Comparison of ENCODE assay signal across 17 mouse cellular contexts in the genomic region with DNA sequence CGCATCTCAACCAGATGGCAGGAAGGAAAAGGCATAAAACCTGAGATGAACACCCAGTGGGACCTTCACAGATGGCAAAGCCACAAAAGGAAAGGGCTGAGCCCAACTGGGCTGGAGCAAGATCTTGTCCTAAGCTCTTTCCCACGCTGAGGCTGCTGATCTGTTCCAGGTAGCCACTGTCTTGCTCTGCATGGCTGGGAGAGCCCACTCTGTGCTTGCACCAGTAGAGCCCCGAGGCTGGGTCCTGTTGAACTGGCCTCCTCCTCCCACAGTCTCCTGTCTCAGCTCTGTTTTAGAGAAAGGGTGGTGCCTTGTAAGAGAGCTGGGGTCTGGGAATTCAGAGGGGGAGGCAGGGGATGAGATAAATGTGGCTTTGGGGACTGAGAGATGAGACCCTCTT. TPM values are rescaled to one million over a fixed set of nuclear protein-coding genes. Genes with fewer than 3 reads are reported as not detected.
DNase-seq lines count a peak whose midpoint lies in the region; ATAC-seq and TF ChIP-seq lines count a peak whose summit lies in the region.
"Had no signal": no experiment of that assay in that cellular context is flagged by ENCODE, and none has a peak within 500 bp of the region (broad histone marks: within the 10 kb centered on the region; RNA-seq: fewer than 3 reads in every experiment).

No protein-coding gene starts in this region.

- peak overlapping the region; percentile 97 for H3K4me3 ChIP-seq in heart, embryonic 11.5 days (ENCODE audit: low read depth, low read length)
- no peak overlapping the region for H3K4me3 ChIP-seq in liver, embryonic 12.5 days
- H3K4me3 ChIP-seq in liver, postnatal 0 days (ENCODE audit: low read depth, low read length), result no peak overlapping the region
- no peak overlapping the region for H3K4me3 ChIP-seq in embryonic facial prominence, embryonic 14.5 days (ENCODE audit: low read depth, low read length)
- no peak overlapping the region for H3K4me3 ChIP-seq in stomach, embryonic 14.5 days (ENCODE audit: low read depth, low read length)
- H3K4me3 ChIP-seq: forebrain, embryonic 12.5 days; limb, embryonic 15.5 days had no signal

- TF ChIP-seq CTCF in liver, postnatal 0 days (IDR thresholded peaks at IDR 0.05; ENCODE audit: low read depth), result no peak

- TF ChIP-seq EP300 in liver, postnatal 0 days (IDR thresholded peaks at IDR 0.05; ENCODE audit: low read depth), result no peak

- peak overlapping the region; percentile 91 for H3K4me2 ChIP-seq in heart, embryonic 11.5 days
- H3K4me2 ChIP-seq in liver, embryonic 12.5 days, result peak overlapping the region; percentile 41
- no peak overlapping the region for H3K4me2 ChIP-seq in liver, postnatal 0 days (ENCODE audit: low read depth, low read length)
- H3K4me2 ChIP-seq in embryonic facial prominence, embryonic 14.5 days (ENCODE audit: low read depth, low read length), result no peak overlapping the region
- peak overlapping the region; percentile 89 for H3K4me2 ChIP-seq in stomach, embryonic 14.5 days (replicated peaks; ENCODE audit: low read depth, low read length)
- H3K4me2 ChIP-seq: forebrain, embryonic 12.5 days had no signal

- peak overlapping the region; percentile 67 for H3K9ac ChIP-seq in heart, embryonic 11.5 days (ENCODE audit: low read depth, low read length)
- no peak overlapping the region for H3K9ac ChIP-seq in liver, embryonic 12.5 days
- H3K9ac ChIP-seq in liver, postnatal 0 days (replicated peaks), result no peak overlapping the region
- H3K9ac ChIP-seq in embryonic facial prominence, embryonic 14.5 days (ENCODE audit: low read depth, low read length), result no peak overlapping the region
- no peak overlapping the region for H3K9ac ChIP-seq in stomach, embryonic 14.5 days (replicated peaks; ENCODE audit: low read depth, low read length)
- H3K9ac ChIP-seq: forebrain, embryonic 12.5 days; limb, embryonic 15.5 days had no signal

- no peak for DNase-seq in heart, postnatal 4 days
- no peak for DNase-seq in liver, postnatal 0 days
- no peak for DNase-seq in embryonic facial prominence, embryonic 14.5 days (ENCODE audit: low spot score)
- DNase-seq in frontal cortex, postnatal 10 days (ENCODE audit: low spot score in 2 of 2), result no peak
- DNase-seq in cerebellum, postnatal 10 days, result no peak
- DNase-seq: cerebellum, adult 11-12 months; right cerebral cortex, postnatal 14 days; thymus, postnatal 25 days had no signal

- no peaks in the 10 kb centered on the region for H3K9me3 ChIP-seq in heart, embryonic 11.5 days (replicated peaks; ENCODE audit: control insufficient read depth, low read length)
- H3K9me3 ChIP-seq in liver, embryonic 12.5 days (replicated peaks), result no peaks in the 10 kb centered on the region
- no peaks in the 10 kb centered on the region for H3K9me3 ChIP-seq in liver, postnatal 0 days (ENCODE audit: low read length)
- no peaks in the 10 kb centered on the region for H3K9me3 ChIP-seq in embryonic facial prominence, embryonic 14.5 days (ENCODE audit: control insufficient read depth, low read length)
- H3K9me3 ChIP-seq in stomach, embryonic 14.5 days (ENCODE audit: control insufficient read depth, low read depth, low read length), result no peaks in the 10 kb centered on the region
- H3K9me3 ChIP-seq: forebrain, embryonic 12.5 days; limb, embryonic 15.5 days had no signal

- peaks cover 66% of the 10 kb centered on the region for H3K4me1 ChIP-seq in heart, embryonic 11.5 days (ENCODE audit: control insufficient read depth, insufficient read depth, low read length)
- H3K4me1 ChIP-seq in liver, embryonic 12.5 days, result peaks cover 54% of the 10 kb centered on the region
- H3K4me1 ChIP-seq in liver, postnatal 0 days (ENCODE audit: insufficient read depth), result peaks cover 11% of the 10 kb centered on the region
- H3K4me1 ChIP-seq in embryonic facial prominence, embryonic 14.5 days (ENCODE audit: control insufficient read depth, insufficient read depth, low read length), result peaks cover 7% of the 10 kb centered on the region; the same call in 1 of the 2 replicates
- peaks cover 34% of the 10 kb centered on the region for H3K4me1 ChIP-seq in stomach, embryonic 14.5 days (ENCODE audit: control insufficient read depth, insufficient read depth, low read length)

- no peaks in the 10 kb centered on the region for H3K27me3 ChIP-seq in heart, embryonic 11.5 days (ENCODE audit: control insufficient read depth, insufficient read depth, low read length)
- H3K27me3 ChIP-seq in liver, embryonic 12.5 days (replicated peaks), result peaks cover 62% of the 10 kb centered on the region
- peaks cover 8% of the 10 kb centered on the region; the same call in 1 of the 2 replicates for H3K27me3 ChIP-seq in liver, postnatal 0 days (ENCODE audit: insufficient read depth, low read length)
- H3K27me3 ChIP-seq in embryonic facial prominence, embryonic 14.5 days (replicated peaks; ENCODE audit: control insufficient read depth, insufficient read depth, low read length), result 0 out of 2 replicates have a peak, but pooled peaks cover 8% of the 10 kb centered on the region
- H3K27me3 ChIP-seq in stomach, embryonic 14.5 days (ENCODE audit: control insufficient read depth, insufficient read depth, low read length), result no peaks in the 10 kb centered on the region

- peak overlapping the region; percentile 94 for H3K27ac ChIP-seq in heart, embryonic 11.5 days (ENCODE audit: low read depth, low read length)
- no peak overlapping the region for H3K27ac ChIP-seq in liver, embryonic 12.5 days
- no peak overlapping the region for H3K27ac ChIP-seq in liver, postnatal 0 days (ENCODE audit: low read depth)
- H3K27ac ChIP-seq in embryonic facial prominence, embryonic 14.5 days (replicated peaks; ENCODE audit: low read depth, low read length), result peak overlapping the region; percentile 30; the same call in 1 of the 2 replicates
- peak overlapping the region; percentile 71; the same call in 1 of the 2 replicates for H3K27ac ChIP-seq in stomach, embryonic 14.5 days (ENCODE audit: low read length)
- H3K27ac ChIP-seq: forebrain, embryonic 12.5 days had no signal

- WGBS in heart, embryonic 11.5 days (ENCODE audit: insufficient replicate concordance), result 10% methylated on average over 3 of the region's 3 CpGs
- 18% methylated on average over 3 of the region's 3 CpGs for WGBS in liver, embryonic 12.5 days (ENCODE audit: insufficient replicate concordance)
- WGBS in liver, postnatal 0 days (ENCODE audit: insufficient replicate concordance), result 26% methylated on average over 3 of the region's 3 CpGs
- WGBS in embryonic facial prominence, embryonic 14.5 days, result 21% methylated on average over 3 of the region's 3 CpGs
- 18% methylated on average over 3 of the region's 3 CpGs for WGBS in stomach, embryonic 14.5 days

- peaks cover 8% of the 10 kb centered on the region; the same call in 1 of the 2 replicates for H3K36me3 ChIP-seq in heart, embryonic 11.5 days (ENCODE audit: control insufficient read depth, insufficient read depth, low read length)
- H3K36me3 ChIP-seq in liver, embryonic 12.5 days, result no peaks in the 10 kb centered on the region
- H3K36me3 ChIP-seq in liver, postnatal 0 days (replicated peaks; ENCODE audit: insufficient read depth, low read length), result no peaks in the 10 kb centered on the region
- H3K36me3 ChIP-seq in embryonic facial prominence, embryonic 14.5 days (ENCODE audit: control insufficient read depth, insufficient read depth, low read length), result no peaks in the 10 kb centered on the region
- H3K36me3 ChIP-seq in stomach, embryonic 14.5 days (ENCODE audit: control insufficient read depth, insufficient read depth, low read length), result no peaks in the 10 kb centered on the region
- H3K36me3 ChIP-seq: forebrain, embryonic 12.5 days; limb, embryonic 15.5 days had no signal

- ATAC-seq in heart, embryonic 11.5 days (replicated peaks; ENCODE audit: insufficient number of reproducible peaks, low FRiP score, low TSS enrichment), result no peak
- no peak for ATAC-seq in liver, embryonic 12.5 days
- ATAC-seq in liver, postnatal 0 days, result no peak
- ATAC-seq in embryonic facial prominence, embryonic 14.5 days (ENCODE audit: low read depth), result no peak
- no peak for ATAC-seq in stomach, embryonic 14.5 days (ENCODE audit: insufficient number of reproducible peaks, insufficient read depth, low FRiP score, low read depth)
- ATAC-seq: hindbrain, embryonic 16.5 days had no signal

RNA-seq across cellular contexts. Expression of a gene that starts 4.4 kb away (rescaled TPM):
- 107 and 123 TPM in 2 replicates for polyA plus RNA-seq in heart, embryonic 11.5 days (2014; fragmentation: Nextera tagmentation; extraction: Ambion mirVana)
- total RNA-seq in heart, postnatal 4 days (2021), result 10 to 100 TPM; 62.2 to 63.4 TPM
- polyA plus RNA-seq in liver, embryonic 12.5 days (2016; fragmentation: Nextera tagmentation; extraction: Ambion mirVana), result 11.3 and 12.5 TPM in 2 replicates
- 3.5 and 4.0 TPM in 2 replicates for polyA plus RNA-seq in liver, postnatal 0 days (2015; fragmentation: Nextera tagmentation; extraction: Ambion mirVana)
- 24.8 and 26.7 TPM in 2 replicates for polyA plus RNA-seq in embryonic facial prominence, embryonic 14.5 days (2014; fragmentation: Nextera tagmentation; extraction: Ambion mirVana)
- 28.8 and 31.6 TPM in 2 replicates for polyA plus RNA-seq in stomach, embryonic 14.5 days (2014; fragmentation: Nextera tagmentation; extraction: Ambion mirVana)

RNA-seq across cellular contexts. Expression of a gene that starts 28.2 kb away (rescaled TPM):
- polyA plus RNA-seq in heart, embryonic 11.5 days (2014; fragmentation: Nextera tagmentation; extraction: Ambion mirVana), result not detected in 2 replicates
- total RNA-seq in heart, postnatal 4 days (2021), result not detected
- polyA plus RNA-seq in liver, embryonic 12.5 days (2016; fragmentation: Nextera tagmentation; extraction: Ambion mirVana), result 0.12 TPM in 1 of 2 replicates, not detected in the other
- 0.79 and 1.2 TPM in 2 replicates for polyA plus RNA-seq in liver, postnatal 0 days (2015; fragmentation: Nextera tagmentation; extraction: Ambion mirVana)
- 1.8 and 2.5 TPM in 2 replicates for polyA plus RNA-seq in embryonic facial prominence, embryonic 14.5 days (2014; fragmentation: Nextera tagmentation; extraction: Ambion mirVana)
- 0.51 and 1.7 TPM in 2 replicates for polyA plus RNA-seq in stomach, embryonic 14.5 days (2014; fragmentation: Nextera tagmentation; extraction: Ambion mirVana)
- total RNA-seq: megakaryocyte-erythroid progenitor cell, adult 5-6 weeks had no signal
- polyA plus RNA-seq: embryonic facial prominence, embryonic 11.5 days; forebrain, embryonic 12.5 days; hindbrain, embryonic 16.5 days had no signal

RNA-seq across cellular contexts. Expression of a gene that starts 34.1 kb away (rescaled TPM):
- polyA plus RNA-seq in heart, embryonic 11.5 days (2014; fragmentation: Nextera tagmentation; extraction: Ambion mirVana), result 93.8 and 101 TPM in 2 replicates
- total RNA-seq in heart, postnatal 4 days (2021), result 10 to 100 TPM; 55.6 to 55.9 TPM
- polyA plus RNA-seq in liver, embryonic 12.5 days (2016; fragmentation: Nextera tagmentation; extraction: Ambion mirVana), result 174 and 192 TPM in 2 replicates
- 40.2 and 44.5 TPM in 2 replicates for polyA plus RNA-seq in liver, postnatal 0 days (2015; fragmentation: Nextera tagmentation; extraction: Ambion mirVana)
- 114 and 123 TPM in 2 replicates for polyA plus RNA-seq in embryonic facial prominence, embryonic 14.5 days (2014; fragmentation: Nextera tagmentation; extraction: Ambion mirVana)
- 121 and 126 TPM in 2 replicates for polyA plus RNA-seq in stomach, embryonic 14.5 days (2014; fragmentation: Nextera tagmentation; extraction: Ambion mirVana)

RNA-seq across cellular contexts. Expression of a gene that starts 44.8 kb away (rescaled TPM):
- 0.52 and 0.99 TPM in 2 replicates for polyA plus RNA-seq in heart, embryonic 11.5 days (2014; fragmentation: Nextera tagmentation; extraction: Ambion mirVana)
- under 1 TPM; 0.26 to 0.50 TPM for total RNA-seq in heart, postnatal 4 days (2021)
- 0.08 and 0.12 TPM in 2 replicates for polyA plus RNA-seq in liver, embryonic 12.5 days (2016; fragmentation: Nextera tagmentation; extraction: Ambion mirVana)
- polyA plus RNA-seq in liver, postnatal 0 days (2015; fragmentation: Nextera tagmentation; extraction: Ambion mirVana), result 0.07 TPM in 1 of 2 replicates, not detected in the other
- 6.2 and 12.5 TPM in 2 replicates for polyA plus RNA-seq in embryonic facial prominence, embryonic 14.5 days (2014; fragmentation: Nextera tagmentation; extraction: Ambion mirVana)
- 0.18 and 1.2 TPM in 2 replicates for polyA plus RNA-seq in stomach, embryonic 14.5 days (2014; fragmentation: Nextera tagmentation; extraction: Ambion mirVana)
- total RNA-seq: megakaryocyte-erythroid progenitor cell, adult 5-6 weeks had no signal
- polyA plus RNA-seq: large intestine, adult 2 months had no signal

Comparison
In these comparisons a context has a peak if more than half of its experiments do, and no peak if none do; other contexts are left out.
1. H3K4me2 ChIP-seq: peak in heart, embryonic 11.5 days (single experiment), liver, embryonic 12.5 days (single experiment) and stomach, embryonic 14.5 days (single experiment); none in liver, postnatal 0 days (single experiment) and embryonic facial prominence, embryonic 14.5 days (single experiment).
2. H3K27ac ChIP-seq: peak in heart, embryonic 11.5 days (single experiment), embryonic facial prominence, embryonic 14.5 days (single experiment) and stomach, embryonic 14.5 days (single experiment); none in liver, embryonic 12.5 days (single experiment) and liver, postnatal 0 days (single experiment).